Mouse (Mus musculus) T-helper 2 cell (primary cell): ENCODE measurements around the gene Dcdc2b.

ENCODE experiments used
- in situ Hi-C: fragments of 300-600 bp; cut with MboI, MseI; formaldehyde crosslinking; loops from one replicate; pipeline ENCODE4 v1.15.1; 2025; ENCODE audit warnings: high pct_unique_total_duplicates

The Dcdc2b gene

GRCm38 (mm10) chr4:129582251-129582650 lies 31.8 kb downstream of the Dcdc2b start:
- in situ Hi-C loops: loop anchor here (25.0 kb wide), 1 partner anchor 1330 kb away; the partner anchor contains the start of gene Laptm5

DNA sequence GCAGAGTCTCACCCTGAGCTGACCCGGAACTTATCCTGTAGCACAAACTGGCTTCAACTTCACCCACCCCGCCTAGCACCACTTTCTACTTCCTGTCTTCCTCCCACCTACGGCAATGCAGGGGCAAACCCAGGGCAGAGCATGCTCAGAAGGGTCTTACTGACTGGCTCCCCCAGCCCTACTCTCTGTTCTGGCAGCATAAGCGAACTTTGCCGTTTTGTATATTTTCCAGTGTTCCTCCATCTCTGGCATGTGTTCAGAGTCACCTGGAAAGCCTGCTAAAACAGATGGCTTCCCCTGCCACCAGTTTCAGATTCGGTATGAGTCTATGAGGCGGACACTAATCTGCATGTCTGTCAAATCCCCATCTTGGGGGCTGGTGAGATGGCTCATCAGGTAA lies 33.7 kb downstream of the Dcdc2b start:
- in situ Hi-C loops: loop anchor here (25.0 kb wide), 1 partner anchor 1332 kb away; the partner anchor contains the start of gene Laptm5

DNA sequence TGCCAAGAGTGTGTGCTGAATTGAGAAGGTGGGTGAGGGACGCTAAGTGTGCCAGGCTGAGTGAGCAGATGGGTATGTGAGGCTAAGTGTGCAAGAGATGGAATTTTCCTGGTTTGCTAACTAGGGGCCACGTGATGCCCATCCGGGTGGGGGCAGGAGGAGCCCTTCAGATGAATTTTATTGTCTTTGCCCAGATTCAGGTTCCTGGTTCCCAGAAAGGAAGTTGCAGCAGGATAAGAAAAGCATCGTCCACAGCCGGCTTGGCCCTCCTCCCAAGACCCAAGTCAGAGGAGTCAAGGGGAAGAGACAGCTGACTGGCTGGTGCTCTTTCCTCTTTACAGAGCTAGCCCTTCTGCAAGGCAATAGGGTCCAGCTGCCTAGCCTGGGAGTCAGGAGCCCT lies 35.6 kb downstream of the Dcdc2b start, which contains the start of gene Fam167b:
Gene Fam167b (minus strand): TSS at position 84 of the 400 bp plus-strand sequence.
- in situ Hi-C loops: loop anchor here (10.0 to 25.0 kb wide), 2 partner anchors 864 to 1334 kb away; partner anchors contain the start of gene Laptm5

DNA sequence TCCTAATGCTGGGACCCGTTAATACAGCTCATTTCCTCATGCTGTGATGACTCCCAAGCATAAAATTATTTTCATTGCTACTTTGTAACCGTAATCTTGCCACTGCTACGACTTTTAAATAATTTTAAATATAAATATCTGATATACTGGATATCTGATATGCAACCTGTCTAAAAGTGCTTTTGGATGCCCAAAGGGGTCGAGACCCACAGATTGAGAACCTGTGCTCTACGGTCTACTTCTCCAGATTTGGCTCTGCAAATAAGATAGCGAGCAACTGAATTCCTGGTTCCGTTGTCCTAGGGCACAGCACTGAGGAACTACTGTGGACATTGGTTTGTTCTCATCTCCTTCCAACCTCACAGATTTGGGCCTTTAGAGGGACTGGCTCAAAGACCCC lies 36.4 kb downstream of the Dcdc2b start:
- in situ Hi-C loops: loop anchor here (10.0 to 25.0 kb wide), 2 partner anchors 863 to 1335 kb away; partner anchors contain the start of gene Laptm5

DNA sequence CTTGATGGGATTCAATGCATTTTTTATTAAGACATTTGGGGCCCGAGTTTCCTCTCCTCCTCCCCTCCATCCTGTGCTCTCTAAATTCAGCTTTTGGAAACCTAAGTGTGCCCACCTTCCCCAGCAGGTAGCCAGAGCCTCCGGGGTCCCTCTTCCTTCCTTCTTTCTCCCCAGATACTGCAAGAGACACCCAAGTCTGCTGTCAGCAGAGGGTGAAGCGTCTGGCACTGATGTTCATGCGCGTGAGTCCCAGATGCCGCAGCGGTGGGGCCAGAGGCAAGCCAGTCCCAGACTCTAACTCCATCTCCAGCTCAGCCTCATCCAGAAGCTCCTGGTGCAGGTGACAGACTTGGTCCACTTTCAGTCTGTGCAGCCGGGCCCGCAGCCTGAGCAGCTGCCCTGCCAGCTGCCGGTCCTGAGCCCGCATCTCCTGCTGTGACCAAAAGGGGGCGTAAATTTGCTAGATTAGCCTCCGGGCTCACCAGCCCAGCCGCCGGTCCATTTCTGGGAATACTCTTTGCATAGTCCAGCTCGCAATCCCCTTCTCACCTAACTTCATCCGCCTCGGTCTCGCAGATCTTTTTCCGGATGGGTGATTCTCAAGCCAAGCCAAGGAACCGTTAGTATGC lies 37.1 kb downstream of the Dcdc2b start:
- in situ Hi-C loops: loop anchor here (10.0 to 25.0 kb wide), 2 partner anchors 862 to 1335 kb away; partner anchors contain the start of gene Laptm5

- in situ Hi-C loops: loop anchor here (10.0 to 25.0 kb wide), 2 partner anchors 861 to 1337 kb away; partner anchors contain the start of gene Laptm5
These were observed 38.7 kb downstream of the Dcdc2b start for GRCm38 (mm10) chr4:129575171-129575844.

DNA sequence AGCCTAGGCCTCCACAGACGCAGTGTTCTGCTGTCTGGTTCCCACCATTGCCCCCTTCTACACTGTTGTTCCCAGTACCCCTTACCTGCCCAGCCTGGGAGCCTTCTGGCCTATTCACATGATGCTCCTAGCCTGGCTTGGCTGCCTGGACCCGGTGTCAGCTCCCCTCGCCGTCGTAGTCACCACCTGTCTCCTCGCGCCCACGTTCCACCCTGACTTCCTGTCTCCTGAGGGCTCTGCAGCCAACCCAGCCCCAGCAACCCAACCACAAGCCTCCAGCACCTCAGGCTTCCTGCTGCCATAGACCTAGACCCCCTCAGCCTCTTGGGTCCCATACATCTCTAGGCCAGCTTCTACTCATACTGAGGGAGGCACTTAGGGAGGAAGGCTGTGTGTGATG lies 40.6 kb downstream of the Dcdc2b start, which contains the start of gene Lck:
Gene Lck (minus strand): TSS at position 212 of the 400 bp plus-strand sequence.
- in situ Hi-C loops: loop anchor here (10.0 kb wide), 1 partner anchor 859 kb away; no protein-coding TSS in a partner anchor

- in situ Hi-C loops: loop anchor here (10.0 kb wide), 1 partner anchor 858 kb away; no protein-coding TSS in a partner anchor
These were observed 41.0 kb downstream of the Dcdc2b start for GRCm38 (mm10) chr4:129573093-129573370.

DNA sequence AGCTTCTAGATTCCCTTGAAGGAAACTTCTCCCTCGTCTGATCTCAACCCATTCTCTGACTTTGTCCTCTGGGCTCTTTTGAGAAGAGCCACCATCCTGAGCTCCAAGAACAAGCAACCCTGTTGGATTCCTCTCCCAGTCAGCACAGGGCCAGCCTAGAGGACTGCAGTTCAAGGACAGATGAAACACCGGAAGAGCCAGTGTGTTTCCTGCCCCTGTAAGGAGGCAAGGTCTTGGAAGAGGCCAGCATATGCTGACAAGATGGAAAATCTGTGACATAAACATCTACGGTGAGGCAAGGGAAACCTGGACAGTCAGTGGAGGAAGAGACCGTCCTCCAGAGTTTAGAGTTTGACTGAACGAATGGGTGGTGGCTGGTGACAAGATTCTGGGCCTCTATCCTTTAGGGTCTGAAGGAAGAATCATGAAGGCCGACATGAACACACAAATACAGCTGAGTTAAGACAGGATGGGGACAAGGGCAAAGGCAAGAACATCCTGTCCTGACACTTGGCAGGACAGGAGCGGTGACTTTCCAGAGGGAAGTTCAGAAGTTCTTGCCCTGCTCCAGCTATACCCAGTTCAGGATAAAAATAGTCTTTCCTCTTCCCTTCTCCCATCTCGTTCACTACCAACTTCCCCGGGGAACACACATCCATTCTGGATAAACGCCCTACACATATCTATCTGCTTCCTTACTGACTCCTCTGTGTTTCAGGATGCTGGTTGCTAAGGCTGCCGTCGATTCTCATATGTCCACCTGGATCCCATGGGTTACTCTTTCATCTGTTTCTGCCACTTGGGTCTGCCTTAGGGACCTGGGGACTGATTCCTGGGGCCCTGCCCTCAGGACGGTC lies 41.6 kb downstream of the Dcdc2b start:
- in situ Hi-C loops: loop anchor here (10.0 kb wide), 1 partner anchor 858 kb away; no protein-coding TSS in a partner anchor

DNA sequence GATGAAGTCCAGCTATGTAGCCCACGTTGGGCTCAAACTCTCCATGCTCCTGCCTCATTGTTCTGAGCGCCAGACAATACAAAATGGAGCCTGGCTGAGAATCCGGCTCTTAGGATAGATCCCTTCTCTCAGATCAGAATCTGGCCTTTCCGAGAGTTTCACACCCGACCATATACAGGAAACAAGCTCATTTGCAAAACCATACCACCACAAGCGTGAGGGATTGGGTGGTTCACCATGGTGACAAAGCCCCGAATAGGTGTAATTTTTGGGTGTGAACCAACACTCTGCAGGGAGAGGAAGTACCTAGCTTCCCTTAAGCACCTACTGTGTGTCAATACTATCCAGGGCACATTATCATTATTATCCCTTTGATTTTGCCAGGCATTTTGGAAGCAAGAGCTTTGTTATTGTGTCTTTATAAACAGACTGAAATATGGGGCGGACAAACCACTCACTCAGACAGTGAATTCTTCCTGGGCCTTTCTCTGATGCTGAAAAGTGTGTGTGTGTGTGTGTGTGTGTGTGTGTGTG lies 42.4 kb downstream of the Dcdc2b start:
- in situ Hi-C loops: loop anchor here (10.0 kb wide), 1 partner anchor 857 kb away; no protein-coding TSS in a partner anchor

DNA sequence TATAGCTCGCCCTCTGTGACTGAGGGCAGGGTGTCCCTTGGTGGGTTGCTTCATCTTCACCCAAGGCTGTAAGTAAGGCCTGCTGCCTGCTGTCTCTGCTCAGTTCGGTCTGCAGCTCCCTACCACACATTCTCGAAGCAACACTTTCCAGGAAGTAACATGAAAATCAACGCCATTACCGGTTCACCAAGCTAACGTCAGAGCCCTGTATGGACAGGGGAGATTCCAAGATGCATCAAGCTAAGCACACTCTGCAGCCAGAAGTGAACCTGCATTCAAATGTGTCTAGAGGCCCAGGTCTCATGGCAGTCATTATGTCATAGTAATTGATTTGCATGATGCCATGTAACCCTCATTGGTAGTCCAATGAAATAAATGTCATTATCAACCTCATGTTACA lies 44.0 kb downstream of the Dcdc2b start:
- in situ Hi-C loops: loop anchor here (10.0 kb wide), 1 partner anchor 855 kb away; no protein-coding TSS in a partner anchor

DNA sequence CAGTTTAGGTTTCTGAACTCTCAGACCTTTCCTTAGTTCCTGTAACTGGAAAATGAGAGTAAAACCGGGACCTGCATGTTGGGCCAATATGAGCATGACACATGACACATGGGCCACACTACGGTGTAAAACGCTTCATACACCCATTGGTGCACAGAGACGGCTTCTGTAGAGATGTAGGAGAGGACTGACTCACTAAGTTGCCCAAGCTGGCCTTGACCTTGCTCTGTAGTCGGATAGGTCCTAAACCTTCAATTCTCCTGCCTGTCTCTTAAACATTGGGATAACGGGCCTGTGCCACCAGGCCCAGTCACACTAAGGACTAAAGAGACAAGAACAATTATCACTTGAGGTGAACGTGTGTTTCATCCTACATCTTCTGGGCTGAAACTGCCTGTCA lies 45.7 kb downstream of the Dcdc2b start:
- in situ Hi-C loops: no loop called here

DNA sequence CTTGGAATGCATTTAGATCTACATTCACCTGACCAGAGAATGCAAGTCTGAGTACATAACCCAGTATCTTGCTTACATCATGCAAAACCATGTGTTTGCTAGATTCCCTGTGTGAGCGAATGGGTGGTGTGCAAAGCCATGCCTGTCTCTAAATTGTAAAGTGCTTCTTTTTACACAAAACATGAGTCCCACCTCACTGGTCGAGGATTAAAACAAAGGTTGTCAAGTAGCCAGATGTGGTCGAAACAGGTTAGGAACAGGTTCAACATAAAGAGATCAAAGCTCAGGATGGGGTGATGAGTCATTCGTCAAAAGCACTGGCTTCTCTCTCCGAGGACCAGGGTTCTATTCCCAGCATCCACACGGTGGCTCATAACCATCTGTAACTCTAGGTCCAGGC lies 48.9 kb downstream of the Dcdc2b start:
- in situ Hi-C loops: no loop called here

DNA sequence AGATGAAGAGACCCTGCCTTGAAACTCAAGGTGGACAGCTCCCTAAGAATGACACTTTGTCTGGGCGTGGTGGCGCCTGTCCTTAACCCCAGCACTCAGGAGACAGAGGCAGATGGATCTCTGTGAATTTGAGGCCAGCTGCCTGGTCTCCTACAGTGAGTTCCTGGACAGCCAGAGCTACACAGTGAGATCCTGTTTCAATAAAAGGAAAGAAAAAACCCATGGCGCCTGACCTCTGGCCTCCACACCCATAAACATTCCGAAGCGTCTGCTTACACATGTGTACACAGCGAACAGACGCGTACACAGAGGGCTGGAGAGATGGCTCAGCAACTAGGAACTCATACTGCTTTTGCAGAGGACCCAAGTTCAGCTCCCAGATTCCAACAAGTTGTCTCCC lies 50.3 kb downstream of the Dcdc2b start:
- in situ Hi-C loops: no loop called here

- in situ Hi-C loops: no loop called here
These were observed 52.9 kb downstream of the Dcdc2b start for GRCm38 (mm10) chr4:129561184-129561583.
